Comparison of ENCODE assay signal across 8 mouse cellular contexts in the genomic region with DNA sequence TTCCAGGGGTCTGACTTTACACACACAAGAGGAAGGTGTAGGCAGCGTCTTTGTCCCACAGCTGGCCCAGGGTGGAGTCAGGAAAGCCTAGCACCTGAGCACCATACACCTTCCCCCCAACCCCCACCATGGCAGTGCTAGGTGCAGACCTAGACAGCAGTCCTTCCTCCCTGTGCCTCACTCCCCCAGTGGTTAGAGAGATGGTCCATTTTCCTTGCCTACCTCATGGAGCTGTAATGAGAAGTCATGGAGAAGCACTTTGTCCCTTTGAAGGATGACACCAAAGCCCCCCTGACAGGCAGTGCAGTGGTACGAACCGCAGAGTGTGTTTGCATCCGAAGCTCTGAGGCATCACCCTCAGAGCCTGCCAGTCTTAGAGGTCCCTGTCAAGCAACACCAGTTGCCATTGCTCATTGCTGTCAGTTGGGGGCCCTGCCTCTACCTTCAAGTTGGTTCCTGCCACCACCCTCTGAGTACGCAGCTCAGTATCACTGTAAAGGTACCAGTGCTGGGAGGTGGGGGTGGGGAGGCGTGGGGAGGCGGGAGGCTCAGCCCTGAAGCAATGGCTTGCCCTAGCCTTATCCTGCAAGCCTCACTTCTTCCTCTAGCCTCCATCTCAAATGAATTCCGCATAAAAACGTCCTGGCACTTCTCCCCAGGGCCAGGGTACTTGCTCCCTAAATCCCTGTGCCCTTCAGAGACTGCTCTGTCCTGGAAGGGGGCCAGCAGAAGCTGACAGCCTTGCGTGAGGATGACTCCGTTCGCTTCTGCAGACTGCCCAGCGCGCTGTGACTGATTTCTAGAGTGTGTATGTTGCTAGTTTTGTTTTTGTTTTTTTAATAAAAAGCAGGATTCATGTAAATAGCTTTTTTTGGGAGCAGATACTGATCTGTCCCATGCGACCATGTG. TPM values are rescaled to one million over a fixed set of nuclear protein-coding genes. Genes with fewer than 3 reads are reported as not detected.
DNase-seq lines count a peak whose midpoint lies in the region; ATAC-seq and TF ChIP-seq lines count a peak whose summit lies in the region.

No protein-coding gene starts in this region.

- in situ Hi-C loops in ES-E14 (cut with MboI; ENCODE audit: low sequenced_read_pairs in 2 of 2, unreplicated experiment in 2 of 2), result no loop called here

- peak; percentile 11; the same call in 1 of the 2 replicates for ATAC-seq in heart, postnatal 0 days (ENCODE audit: insufficient read depth, low read depth)
- peak; percentile 9; the same call in 1 of the 2 replicates for ATAC-seq in limb, embryonic 15.5 days (ENCODE audit: insufficient number of reproducible peaks, low FRiP score, low TSS enrichment, low read depth)
- peak; percentile 54 for ATAC-seq in neural tube, embryonic 12.5 days (ENCODE audit: low FRiP score, low read depth)

- peak; percentile 17 for TF ChIP-seq CTCF in heart, postnatal 0 days (IDR thresholded peaks at IDR 0.05; ENCODE audit: low read depth)

- peak overlapping the region; percentile 73; the same call in 1 of the 2 replicates for H3K9ac ChIP-seq in ES-E14 (ENCODE audit: insufficient read depth, low read depth, low read length, poor library complexity, severe bottlenecking)
- H3K9ac ChIP-seq in heart, postnatal 0 days (replicated peaks; ENCODE audit: low read depth, low read length), result peak overlapping the region; percentile 56
- 0 out of 2 replicates have a peak overlapping the region, but pooled peaks have one; percentile 1 for H3K9ac ChIP-seq in limb, embryonic 15.5 days
- peak overlapping the region; percentile 68 for H3K9ac ChIP-seq in neural tube, embryonic 12.5 days

- H3K27me3 ChIP-seq in heart, postnatal 0 days (ENCODE audit: control insufficient read depth, insufficient read depth, low read length), result no peaks in the 10 kb centered on the region
- no peaks in the 10 kb centered on the region for H3K27me3 ChIP-seq in limb, embryonic 15.5 days
- no peaks in the 10 kb centered on the region for H3K27me3 ChIP-seq in neural tube, embryonic 12.5 days (replicated peaks)

- H3K9me3 ChIP-seq in ES-E14 (ENCODE audit: control insufficient read depth, insufficient read depth, low read depth, low read length), result no peaks in the 10 kb centered on the region
- no peaks in the 10 kb centered on the region for H3K9me3 ChIP-seq in heart, postnatal 0 days (replicated peaks; ENCODE audit: control insufficient read depth, low read length)
- no peaks in the 10 kb centered on the region for H3K9me3 ChIP-seq in limb, embryonic 15.5 days
- no peaks in the 10 kb centered on the region for H3K9me3 ChIP-seq in neural tube, embryonic 12.5 days

- no peak for TF ChIP-seq EP300 in heart, postnatal 0 days (IDR thresholded peaks at IDR 0.05; ENCODE audit: low read depth)

- peak overlapping the region; percentile 82 for H3K4me2 ChIP-seq in heart, postnatal 0 days (ENCODE audit: low read depth, low read length)
- H3K4me2 ChIP-seq in limb, embryonic 15.5 days, result peak overlapping the region; percentile 95
- H3K4me2 ChIP-seq in neural tube, embryonic 12.5 days (replicated peaks), result peak overlapping the region; percentile 90

- WGBS in heart, postnatal 0 days, result 9% methylated on average over 15 of the region's 15 CpGs
- 10% methylated on average over 15 of the region's 15 CpGs for WGBS in limb, embryonic 15.5 days
- WGBS in neural tube, embryonic 12.5 days, result 14% methylated on average over 15 of the region's 15 CpGs

- no peak overlapping the region; the same call in 1 of the 2 replicates for H3K27ac ChIP-seq in ES-E14 (ENCODE audit: insufficient read depth, low read depth, low read length, poor library complexity, severe bottlenecking)
- H3K27ac ChIP-seq in heart, postnatal 0 days (ENCODE audit: low read depth), result peak overlapping the region; percentile 95
- H3K27ac ChIP-seq in limb, embryonic 15.5 days, result peak overlapping the region; percentile 90
- H3K27ac ChIP-seq in neural tube, embryonic 12.5 days, result peak overlapping the region; percentile 75; the same call in 1 of the 2 replicates

- H3K4me3 ChIP-seq in ES-E14 (ENCODE audit: insufficient read depth in 1 of 2, low read depth in 1 of 2, low read length in 2 of 2, poor library complexity in 1 of 2, severe bottlenecking in 1 of 2), result peak overlapping the region; percentile 60 to 77
- H3K4me3 ChIP-seq in heart, postnatal 0 days (ENCODE audit: low read depth, low read length), result peak overlapping the region; percentile 50
- peak overlapping the region; percentile 53 for H3K4me3 ChIP-seq in limb, embryonic 15.5 days
- H3K4me3 ChIP-seq in neural tube, embryonic 12.5 days, result peak overlapping the region; percentile 42; the same call in 1 of the 2 replicates

- peaks cover 16% of the 10 kb centered on the region; the same call in 1 of the 2 replicates for H3K36me3 ChIP-seq in ES-E14 (ENCODE audit: control insufficient read depth, insufficient read depth, low read length, poor library complexity, severe bottlenecking)
- peaks cover 35% of the 10 kb centered on the region for H3K36me3 ChIP-seq in heart, postnatal 0 days (replicated peaks; ENCODE audit: control insufficient read depth, insufficient read depth, low read length)
- H3K36me3 ChIP-seq in limb, embryonic 15.5 days, result peaks cover 34% of the 10 kb centered on the region
- H3K36me3 ChIP-seq in neural tube, embryonic 12.5 days, result peaks cover 35% of the 10 kb centered on the region

- DNase-seq in kidney, adult 9 months, result peak; percentile 27
- DNase-seq in kidney, adult 18-20 months, result no peak
- DNase-seq in ES-E14 (ENCODE audit: low read depth, low spot score), result no peak
- peak; percentile 74 to 77 for DNase-seq in cerebellum, postnatal 10 days
- peak; percentile 8 for DNase-seq in heart, postnatal 0 days (ENCODE audit: low spot score)
- DNase-seq in Muller cell, postnatal 12 days (ENCODE audit: inconsistent ontology term), result no peak

- H3K4me1 ChIP-seq in ES-E14 (ENCODE audit: control insufficient read depth in 2 of 2, insufficient read depth in 2 of 2, low read length in 2 of 2, poor library complexity in 1 of 2), result peaks cover 0 to 19% of the 10 kb centered on the region in 2 experiments; a peak in 2 of 4 replicates
- H3K4me1 ChIP-seq in heart, postnatal 0 days (ENCODE audit: control insufficient read depth, insufficient read depth), result peaks cover 12% of the 10 kb centered on the region
- H3K4me1 ChIP-seq in limb, embryonic 15.5 days, result peaks cover 21% of the 10 kb centered on the region
- H3K4me1 ChIP-seq in neural tube, embryonic 12.5 days, result peaks cover 21% of the 10 kb centered on the region

TF ChIP-seq in ES-E14, 5 proteins besides CTCF, POLR2A, EP300 and RAD21:
- TF ChIP-seq MAFK (IDR thresholded peaks at IDR 0.05; ENCODE audit: insufficient read depth, low read depth, low read length) (no peak), CHD2 (IDR thresholded peaks at IDR 0.05; ENCODE audit: low read depth, low read length) (no peak), ZC3H11A (IDR thresholded peaks at IDR 0.05; ENCODE audit: borderline replicate concordance, low read depth, low read length) (no peak), HCFC1 (IDR thresholded peaks at IDR 0.05; ENCODE audit: borderline replicate concordance, insufficient read depth, low read length) (no peak), ZNF384 (IDR thresholded peaks at IDR 0.05; ENCODE audit: low read depth, low read length) (no peak)

RNA-seq across cellular contexts. Expression of gene Tex22, which starts 0.6 kb away (rescaled TPM):
- 0.22 and 0.79 TPM in 2 replicates for total RNA-seq in ES-E14 (2012; rRNA removed)
- total RNA-seq in heart, postnatal 0 days (2014; rRNA removed; ENCODE audit: low replicate concordance), result not detected in 2 replicates
- polyA plus RNA-seq in heart, postnatal 0 days (2015; fragmentation: Nextera tagmentation; extraction: Ambion mirVana), result not detected in 2 replicates
- polyA plus RNA-seq in limb, embryonic 15.5 days (2015; fragmentation: Nextera tagmentation; extraction: Ambion mirVana), result 0.19 TPM in 1 of 2 replicates, not detected in the other
- polyA plus RNA-seq in neural tube, embryonic 12.5 days (2016; fragmentation: Nextera tagmentation; extraction: Ambion mirVana), result 0.24 TPM in 1 of 2 replicates, not detected in the other

RNA-seq across cellular contexts. Expression of gene Mta1, which starts 24.4 kb away (rescaled TPM):
- 30.3 and 49.7 TPM in 2 replicates for total RNA-seq in ES-E14 (2012; rRNA removed)
- total RNA-seq in heart, postnatal 0 days (2014; rRNA removed; ENCODE audit: low replicate concordance), result 26.3 and 32.0 TPM in 2 replicates
- polyA plus RNA-seq in heart, postnatal 0 days (2015; fragmentation: Nextera tagmentation; extraction: Ambion mirVana), result 10.9 and 11.8 TPM in 2 replicates
- polyA plus RNA-seq in limb, embryonic 15.5 days (2015; fragmentation: Nextera tagmentation; extraction: Ambion mirVana), result 10.6 and 12.9 TPM in 2 replicates
- 15.8 and 19.6 TPM in 2 replicates for polyA plus RNA-seq in neural tube, embryonic 12.5 days (2016; fragmentation: Nextera tagmentation; extraction: Ambion mirVana)

RNA-seq across cellular contexts. Expression of gene Pacs2, which starts 59.4 kb away (rescaled TPM):
- total RNA-seq in ES-E14 (2012; rRNA removed), result 17.2 and 20.7 TPM in 2 replicates
- 20.4 and 38.5 TPM in 2 replicates for total RNA-seq in heart, postnatal 0 days (2014; rRNA removed; ENCODE audit: low replicate concordance)
- polyA plus RNA-seq in heart, postnatal 0 days (2015; fragmentation: Nextera tagmentation; extraction: Ambion mirVana), result 4.3 and 5.1 TPM in 2 replicates
- 12.9 and 13.8 TPM in 2 replicates for polyA plus RNA-seq in limb, embryonic 15.5 days (2015; fragmentation: Nextera tagmentation; extraction: Ambion mirVana)
- polyA plus RNA-seq in neural tube, embryonic 12.5 days (2016; fragmentation: Nextera tagmentation; extraction: Ambion mirVana), result 30.5 and 30.8 TPM in 2 replicates

Comparison
In these comparisons a context has a peak if more than half of its experiments do, and no peak if none do; other contexts are left out.
1. DNase-seq: peak in kidney, adult 9 months (single experiment), cerebellum, postnatal 10 days (2 of 2) and heart, postnatal 0 days (single experiment); none in kidney, adult 18-20 months (single experiment), ES-E14 (single experiment) and Muller cell, postnatal 12 days (single experiment).
2. H3K9ac ChIP-seq: peak in every context shown above with its lines; median percentile 73 in ES-E14; 68 in neural tube, embryonic 12.5 days; 56 in heart, postnatal 0 days; 1 in limb, embryonic 15.5 days.
3. Peak in every context shown above with its lines, with median percentiles within 50 percentile points of each other: H3K4me3 ChIP-seq, ATAC-seq and H3K4me2 ChIP-seq.